Mouse (Mus musculus): ENCODE measurements at regions not wholly inside any gene's neighbourhood (a gene's known extent, or its start where the extent isn't known, plus 50 kb on each side); places are given as distances from the start of the nearest gene placed in this dataset.

DNA sequence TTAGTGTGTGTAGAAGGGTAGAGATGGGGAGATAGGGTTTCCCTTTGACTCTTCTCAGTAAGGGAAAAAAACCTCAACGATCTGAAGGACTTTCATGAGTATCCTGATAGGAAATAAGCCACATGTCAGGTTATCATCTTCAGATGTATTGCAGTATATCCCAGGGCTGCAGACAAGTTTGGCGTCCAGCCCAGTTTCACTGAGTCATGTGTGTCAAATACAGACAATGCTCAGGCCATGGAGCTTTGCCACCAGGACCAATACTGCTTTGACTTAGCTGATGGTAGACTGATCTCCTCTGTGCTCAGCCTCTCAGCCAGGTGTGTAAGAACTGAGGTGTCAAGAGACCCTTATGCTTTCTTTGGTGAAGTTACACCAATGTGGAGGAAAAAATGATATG is 62.9 kb downstream of the Cst10 start:
- Histone ChIP-seq H3K4me2 (ENCODE audit: low read length) (no peak overlapping the region), H3K27ac (ENCODE audit: low read depth, low read length) (no peak overlapping the region), H3K36me3 (ENCODE audit: control insufficient read depth, insufficient read depth, low read length) (no peaks in the 10 kb centered on the region), H3K9ac (ENCODE audit: low read depth, low read length) (no peak overlapping the region), H3K27me3 (replicated peaks; ENCODE audit: control insufficient read depth, insufficient read depth, low read length) (no peaks in the 10 kb centered on the region), H3K9me3 (ENCODE audit: control insufficient read depth, low read length) (no peaks in the 10 kb centered on the region), H3K4me3 (ENCODE audit: low read length) (no peak overlapping the region), H3K4me1 (ENCODE audit: control insufficient read depth, insufficient read depth, low read depth, low read length) (no peaks in the 10 kb centered on the region)
- ATAC-seq, result no peak
- 82% methylated on average over 2 of the region's 2 CpGs for WGBS

DNA sequence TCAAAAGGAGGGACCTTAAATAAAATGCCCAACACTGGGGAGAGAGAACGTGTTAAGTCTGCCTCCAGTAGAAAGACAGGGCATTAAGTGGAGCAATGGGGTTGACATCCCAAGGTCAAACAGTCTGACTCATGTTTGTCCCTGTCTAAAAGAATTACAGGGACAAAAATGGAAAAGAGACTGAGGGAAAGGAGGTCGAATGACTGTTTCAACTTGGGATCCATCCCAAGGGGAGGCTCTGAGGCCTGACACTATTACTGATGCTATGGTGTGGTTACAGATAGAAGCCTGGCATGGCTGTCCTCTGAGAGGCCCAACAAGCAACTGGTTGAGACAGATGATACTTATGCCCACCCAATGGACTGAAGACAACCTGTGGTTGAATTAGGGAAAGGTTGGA is 67.6 kb downstream of the Cst10 start:
- no peak overlapping the region for H3K4me3 ChIP-seq (ENCODE audit: low read length)
- no peaks in the 10 kb centered on the region for H3K4me1 ChIP-seq (ENCODE audit: control insufficient read depth, insufficient read depth, low read depth, low read length)
- no peaks in the 10 kb centered on the region for H3K9me3 ChIP-seq (ENCODE audit: control insufficient read depth, low read length)
- 77% methylated on average over 2 of the region's 2 CpGs for WGBS
- no peak for ATAC-seq
- no peaks in the 10 kb centered on the region for H3K36me3 ChIP-seq (ENCODE audit: control insufficient read depth, insufficient read depth, low read length)
- no peak overlapping the region for H3K4me2 ChIP-seq (ENCODE audit: low read length)
- no peak overlapping the region for H3K27ac ChIP-seq (ENCODE audit: low read depth, low read length)
- no peak overlapping the region for H3K9ac ChIP-seq (ENCODE audit: low read depth, low read length)
- no peaks in the 10 kb centered on the region for H3K27me3 ChIP-seq (replicated peaks; ENCODE audit: control insufficient read depth, insufficient read depth, low read length)

DNA sequence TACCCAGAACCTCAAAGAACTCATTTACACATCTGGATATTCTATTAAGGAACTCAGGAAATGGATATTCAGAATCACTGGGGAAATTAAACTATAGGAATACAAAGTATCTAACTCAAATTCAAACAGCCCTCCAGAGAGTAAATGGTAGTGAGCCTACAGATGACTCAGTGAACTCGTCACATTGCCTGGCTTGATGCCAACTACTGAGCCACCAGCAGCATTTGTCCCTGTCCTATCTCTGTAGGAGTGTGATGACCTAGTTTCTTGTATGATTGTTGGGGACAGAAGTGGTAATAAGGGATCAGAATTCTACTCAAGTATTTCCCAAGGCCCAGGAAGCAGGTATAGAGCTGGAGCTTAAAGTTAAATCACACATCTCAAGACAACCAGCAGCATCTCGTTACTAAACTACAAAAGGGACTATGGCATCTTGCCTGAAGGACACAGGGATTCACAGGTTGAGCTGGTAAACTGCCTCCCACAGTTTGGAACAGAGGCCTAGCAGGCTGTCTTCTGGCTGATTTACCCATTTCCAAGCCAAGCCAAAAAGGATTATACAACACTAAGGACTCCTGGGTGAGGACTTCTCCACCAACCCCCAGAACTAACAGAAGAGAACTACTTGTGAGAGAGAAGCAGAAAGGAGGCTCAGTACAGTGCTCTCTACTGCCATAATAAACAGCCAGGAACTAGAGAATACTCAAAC is 88.6 kb downstream of the Cst10 start:
- H3K27me3 ChIP-seq (replicated peaks; ENCODE audit: control insufficient read depth, insufficient read depth, low read length), result no peaks in the 10 kb centered on the region
- no peak overlapping the region for H3K27ac ChIP-seq (ENCODE audit: low read depth, low read length)
- no peaks in the 10 kb centered on the region for H3K9me3 ChIP-seq (ENCODE audit: control insufficient read depth, low read length)
- H3K4me2 ChIP-seq (ENCODE audit: low read length), result no peak overlapping the region
- ATAC-seq, result 0 out of 2 replicates have a peak, but pooled peaks have one; percentile 34
- no peaks in the 10 kb centered on the region for H3K4me1 ChIP-seq (ENCODE audit: control insufficient read depth, insufficient read depth, low read depth, low read length)
- no peak overlapping the region for H3K9ac ChIP-seq (ENCODE audit: low read depth, low read length)
- no peak overlapping the region for H3K4me3 ChIP-seq (ENCODE audit: low read length)
- 55% methylated on average over 2 of the region's 2 CpGs for WGBS
- H3K36me3 ChIP-seq (ENCODE audit: control insufficient read depth, insufficient read depth, low read length), result no peaks in the 10 kb centered on the region

DNA sequence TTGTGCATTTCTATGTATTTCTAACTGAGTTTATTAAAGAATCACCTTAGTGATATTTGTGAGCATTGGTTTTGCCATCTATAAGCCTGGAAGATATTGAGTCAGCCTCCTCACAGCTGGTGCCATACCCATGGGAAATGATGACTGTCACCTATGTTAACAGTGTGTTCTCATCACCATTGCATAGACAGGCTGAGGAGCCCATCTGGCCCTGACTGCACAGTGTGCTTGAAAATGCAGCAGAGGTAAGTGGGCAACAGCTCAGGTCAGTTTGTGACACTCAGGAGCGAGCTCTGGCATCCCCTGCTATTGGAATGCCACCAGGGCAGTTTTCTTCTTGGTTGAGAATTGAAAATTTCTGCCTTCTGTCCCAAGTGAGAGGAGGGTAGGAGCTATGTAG is 108.0 kb downstream of the Cst10 start:
- Histone ChIP-seq H3K27me3 (replicated peaks; ENCODE audit: control insufficient read depth, insufficient read depth, low read length) (no peaks in the 10 kb centered on the region), H3K4me2 (ENCODE audit: low read length) (no peak overlapping the region), H3K9me3 (ENCODE audit: control insufficient read depth, low read length) (no peaks in the 10 kb centered on the region), H3K36me3 (ENCODE audit: control insufficient read depth, insufficient read depth, low read length) (no peaks in the 10 kb centered on the region), H3K9ac (ENCODE audit: low read depth, low read length) (no peak overlapping the region), H3K4me3 (ENCODE audit: low read length) (no peak overlapping the region), H3K27ac (ENCODE audit: low read depth, low read length) (no peak overlapping the region), H3K4me1 (ENCODE audit: control insufficient read depth, insufficient read depth, low read depth, low read length) (no peaks in the 10 kb centered on the region)
- ATAC-seq, result no peak
- 76% methylated on average over 1 of the region's 1 CpGs for WGBS

DNA sequence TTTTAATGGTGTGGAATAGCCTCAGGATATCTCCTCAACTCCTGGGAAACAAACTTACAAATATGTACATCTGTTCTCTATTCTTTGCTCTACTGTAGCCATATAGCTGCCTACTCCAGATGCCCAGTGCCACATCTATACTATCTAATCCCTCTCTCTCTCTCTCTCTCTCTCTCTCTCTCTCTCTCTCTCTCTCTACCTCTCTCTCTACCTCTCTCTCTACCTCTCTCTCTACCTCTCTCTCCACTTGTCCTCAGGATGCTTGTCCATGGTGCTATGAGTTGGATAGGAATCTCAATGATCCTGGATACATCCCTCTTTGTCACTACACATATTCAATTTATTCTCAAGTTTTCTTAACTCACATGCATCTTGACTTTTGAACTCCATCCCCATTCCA is 119.6 kb downstream of the Cst10 start:
- Histone ChIP-seq H3K36me3 (ENCODE audit: control insufficient read depth, insufficient read depth, low read length) (no peaks in the 10 kb centered on the region), H3K4me1 (ENCODE audit: control insufficient read depth, insufficient read depth, low read depth, low read length) (no peaks in the 10 kb centered on the region), H3K27me3 (replicated peaks; ENCODE audit: control insufficient read depth, insufficient read depth, low read length) (no peaks in the 10 kb centered on the region), H3K4me2 (ENCODE audit: low read length) (no peak overlapping the region), H3K27ac (ENCODE audit: low read depth, low read length) (no peak overlapping the region), H3K4me3 (ENCODE audit: low read length) (no peak overlapping the region), H3K9me3 (ENCODE audit: control insufficient read depth, low read length) (no peaks in the 10 kb centered on the region), H3K9ac (ENCODE audit: low read depth, low read length) (no peak overlapping the region)
- ATAC-seq, result no peak

DNA sequence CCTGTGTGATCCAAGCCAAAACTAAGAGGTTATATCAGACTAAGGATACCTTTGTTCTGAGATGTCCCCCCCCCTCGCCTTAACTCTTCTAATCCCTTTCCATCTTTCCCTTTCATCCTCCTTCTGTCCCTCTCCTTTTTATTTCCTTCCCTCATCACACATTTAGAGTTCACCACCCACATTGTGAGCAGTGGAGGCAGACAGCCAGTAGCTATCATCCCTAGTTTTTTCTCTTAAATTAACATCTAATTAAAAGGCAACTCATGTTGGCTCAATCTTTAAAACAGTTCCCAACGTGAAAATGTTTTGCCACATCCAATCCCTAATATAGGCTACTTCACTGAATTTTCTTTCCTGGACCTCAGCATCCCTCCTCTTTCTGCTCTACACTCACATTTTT is 138.0 kb downstream of the Cst10 start:
- no peak overlapping the region for H3K27ac ChIP-seq (ENCODE audit: low read depth, low read length)
- H3K4me2 ChIP-seq (ENCODE audit: low read length), result no peak overlapping the region
- ATAC-seq, result no peak
- H3K4me3 ChIP-seq (ENCODE audit: low read length), result no peak overlapping the region
- no peaks in the 10 kb centered on the region for H3K27me3 ChIP-seq (replicated peaks; ENCODE audit: control insufficient read depth, insufficient read depth, low read length)
- no peak overlapping the region for H3K9ac ChIP-seq (ENCODE audit: low read depth, low read length)
- no peaks in the 10 kb centered on the region for H3K36me3 ChIP-seq (ENCODE audit: control insufficient read depth, insufficient read depth, low read length)
- 66% methylated on average over 2 of the region's 2 CpGs for WGBS
- no peaks in the 10 kb centered on the region for H3K4me1 ChIP-seq (ENCODE audit: control insufficient read depth, insufficient read depth, low read depth, low read length)
- no peaks in the 10 kb centered on the region for H3K9me3 ChIP-seq (ENCODE audit: control insufficient read depth, low read length)

DNA sequence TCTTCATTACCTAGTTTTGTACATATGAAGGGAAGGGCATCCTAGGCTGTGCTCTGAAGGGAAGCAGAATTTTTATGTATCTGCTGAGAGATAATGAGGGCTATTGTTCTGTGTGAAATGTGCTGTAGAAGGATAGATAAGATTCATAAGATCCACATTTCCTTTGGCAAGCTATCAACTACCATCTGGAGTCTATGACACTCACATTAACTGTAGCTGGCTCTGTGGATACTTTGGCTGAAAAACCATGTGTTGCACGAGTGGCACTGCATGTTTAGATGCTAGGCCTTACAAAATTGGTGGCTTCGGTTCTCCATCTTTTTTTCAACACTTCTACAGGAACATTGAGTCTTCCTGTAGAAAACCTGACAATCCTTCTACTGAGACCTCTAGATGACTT is 140.9 kb downstream of the Cst10 start:
- ATAC-seq, result 0 out of 2 replicates have a peak, but pooled peaks have one; percentile 20
- Histone ChIP-seq H3K27me3 (replicated peaks; ENCODE audit: control insufficient read depth, insufficient read depth, low read length) (no peaks in the 10 kb centered on the region), H3K4me1 (ENCODE audit: control insufficient read depth, insufficient read depth, low read depth, low read length) (no peaks in the 10 kb centered on the region), H3K27ac (ENCODE audit: low read depth, low read length) (no peak overlapping the region), H3K36me3 (ENCODE audit: control insufficient read depth, insufficient read depth, low read length) (no peaks in the 10 kb centered on the region), H3K9ac (ENCODE audit: low read depth, low read length) (no peak overlapping the region), H3K9me3 (ENCODE audit: control insufficient read depth, low read length) (no peaks in the 10 kb centered on the region), H3K4me3 (ENCODE audit: low read length) (no peak overlapping the region), H3K4me2 (ENCODE audit: low read length) (no peak overlapping the region)
- 61% methylated on average over 2 of the region's 2 CpGs for WGBS

DNA sequence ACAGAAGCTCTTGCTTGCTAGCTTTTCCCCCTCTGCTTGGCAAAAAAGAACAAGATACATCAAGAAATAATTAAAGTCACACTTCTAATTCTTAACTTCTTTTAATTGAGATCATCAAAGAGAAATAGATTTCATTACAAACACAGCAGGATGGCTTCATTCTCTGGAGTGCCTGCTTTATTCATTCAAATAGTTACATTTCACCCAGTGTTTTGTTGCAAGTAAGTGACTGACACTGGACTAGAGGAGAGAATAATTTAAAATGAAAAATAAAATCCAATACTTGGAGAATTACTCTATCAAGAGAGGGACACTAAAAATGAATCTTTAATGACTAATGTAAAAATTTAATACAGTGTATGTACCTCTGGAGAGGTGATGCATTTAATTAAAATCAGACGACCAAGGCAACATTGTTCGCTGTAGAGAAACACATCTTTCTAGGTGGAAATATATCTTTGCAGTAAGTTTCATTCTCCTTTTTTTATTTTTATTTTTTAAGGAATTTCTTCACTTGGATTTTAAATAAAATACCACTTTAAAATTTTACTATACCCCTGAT is 141.9 kb downstream of the Cst10 start:
- WGBS, result 75% methylated on average over 2 of the region's 2 CpGs
- H3K4me1 ChIP-seq (ENCODE audit: control insufficient read depth, insufficient read depth, low read depth, low read length), result no peaks in the 10 kb centered on the region
- ATAC-seq, result 0 out of 2 replicates have a peak, but pooled peaks have one; percentile 34
- no peaks in the 10 kb centered on the region for H3K36me3 ChIP-seq (ENCODE audit: control insufficient read depth, insufficient read depth, low read length)
- H3K4me3 ChIP-seq (ENCODE audit: low read length), result no peak overlapping the region
- H3K9me3 ChIP-seq (ENCODE audit: control insufficient read depth, low read length), result no peaks in the 10 kb centered on the region
- no peaks in the 10 kb centered on the region for H3K27me3 ChIP-seq (replicated peaks; ENCODE audit: control insufficient read depth, insufficient read depth, low read length)
- H3K9ac ChIP-seq (ENCODE audit: low read depth, low read length), result no peak overlapping the region
- no peak overlapping the region for H3K4me2 ChIP-seq (ENCODE audit: low read length)
- no peak overlapping the region for H3K27ac ChIP-seq (ENCODE audit: low read depth, low read length)

DNA sequence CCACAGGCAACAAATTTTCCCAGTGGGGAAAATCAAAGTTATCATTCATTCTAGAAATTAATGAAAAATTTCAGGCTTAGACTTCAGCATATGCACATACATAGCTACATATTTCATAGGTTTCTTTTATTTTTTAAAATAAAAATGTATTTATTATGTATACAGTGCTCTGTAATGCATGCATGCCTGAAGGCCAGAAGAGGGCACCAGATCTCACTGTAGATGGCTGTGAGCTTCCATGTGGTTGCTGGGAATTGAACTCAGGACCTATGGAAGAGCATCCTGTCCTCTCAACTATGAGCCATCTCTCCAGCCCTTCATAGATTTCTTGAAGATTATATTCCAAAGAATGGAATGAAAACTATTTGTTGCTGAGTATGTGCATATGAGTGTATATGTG is 150.4 kb downstream of the Cst10 start:
- Histone ChIP-seq H3K36me3 (ENCODE audit: control insufficient read depth, insufficient read depth, low read length) (no peaks in the 10 kb centered on the region), H3K4me1 (ENCODE audit: control insufficient read depth, insufficient read depth, low read depth, low read length) (no peaks in the 10 kb centered on the region), H3K9me3 (ENCODE audit: control insufficient read depth, low read length) (no peaks in the 10 kb centered on the region), H3K4me2 (ENCODE audit: low read length) (no peak overlapping the region), H3K27me3 (replicated peaks; ENCODE audit: control insufficient read depth, insufficient read depth, low read length) (no peaks in the 10 kb centered on the region), H3K27ac (ENCODE audit: low read depth, low read length) (no peak overlapping the region), H3K9ac (ENCODE audit: low read depth, low read length) (no peak overlapping the region), H3K4me3 (ENCODE audit: low read length) (no peak overlapping the region)
- ATAC-seq, result no peak
